9 mouse cellular contexts compared by ENCODE assay signal in the genomic region with DNA sequence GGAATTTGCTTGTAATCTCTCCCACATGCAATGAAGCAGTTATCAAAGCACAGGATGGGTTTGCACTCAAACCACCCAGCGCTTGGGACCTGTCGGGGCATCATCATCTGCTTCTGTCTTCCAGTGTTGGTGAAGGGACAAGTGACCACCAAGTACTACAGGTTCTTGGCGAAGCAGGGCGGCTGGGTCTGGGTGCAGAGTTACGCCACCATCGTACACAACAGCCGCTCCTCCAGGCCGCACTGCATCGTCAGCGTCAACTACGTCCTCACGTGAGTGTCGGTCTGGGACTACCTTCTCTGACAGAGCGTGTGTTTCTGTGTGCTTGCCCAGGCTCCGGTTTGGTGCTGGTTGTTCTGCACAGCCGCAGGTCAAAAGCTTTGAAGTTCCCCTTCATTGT. TPM values are rescaled to one million over a fixed set of nuclear protein-coding genes. Genes with fewer than 3 reads are reported as not detected.
A peak's percentile ranks its signal among the peaks of the same experiment; 100 is the strongest.
DNase-seq lines count a peak whose midpoint lies in the region; ATAC-seq and TF ChIP-seq lines count a peak whose summit lies in the region.
"Had no signal": no experiment of that assay in that cellular context is flagged by ENCODE, and none has a peak within 500 bp of the region (broad histone marks: within the 10 kb centered on the region; RNA-seq: fewer than 3 reads in every experiment).

No protein-coding gene starts in this region.

- no peak for TF ChIP-seq EP300 in stomach, postnatal 0 days (optimal IDR thresholded peaks at IDR 0.05)

- no peaks in the 10 kb centered on the region for H3K4me1 ChIP-seq in liver, embryonic 12.5 days
- no peaks in the 10 kb centered on the region for H3K4me1 ChIP-seq in stomach, postnatal 0 days (replicated peaks; ENCODE audit: control insufficient read depth, insufficient read depth)

- H3K9me3 ChIP-seq in liver, embryonic 12.5 days (replicated peaks) = no peaks in the 10 kb centered on the region
- no peaks in the 10 kb centered on the region for H3K9me3 ChIP-seq in stomach, postnatal 0 days (ENCODE audit: control insufficient read depth, low read length)

- DNase-seq in cerebellum, postnatal 10 days = peak; percentile 16 to 23
- no peak for DNase-seq in cerebellum, postnatal 36 days
- peak; percentile 16 for DNase-seq in right cerebral cortex, postnatal 4 days
- DNase-seq in right cerebral cortex, postnatal 36 days (ENCODE audit: low spot score in 2 of 2) = no peak
- DNase-seq in stomach, postnatal 0 days (ENCODE audit: low spot score) = no peak
- DNase-seq in gastrocnemius, postnatal 10 days = no peak
- no peak for DNase-seq in testis, postnatal 10 days (ENCODE audit: low spot score)
- DNase-seq: heart, postnatal 4 days had no signal

- 5% methylated on average over 16 of the region's 16 CpGs for WGBS in liver, embryonic 12.5 days (ENCODE audit: insufficient replicate concordance)
- 9% methylated on average over 16 of the region's 16 CpGs for WGBS in stomach, postnatal 0 days

- H3K4me3 ChIP-seq in liver, embryonic 12.5 days = peak overlapping the region; percentile 4; the same call in 1 of the 2 replicates
- H3K4me3 ChIP-seq in stomach, postnatal 0 days (ENCODE audit: low read depth, low read length) = peak overlapping the region; percentile 17; the same call in 1 of the 2 replicates

- peak overlapping the region; percentile 14; the same call in 1 of the 2 replicates for H3K4me2 ChIP-seq in liver, embryonic 12.5 days
- 0 out of 2 replicates have a peak overlapping the region, but pooled peaks have one; percentile 9 for H3K4me2 ChIP-seq in stomach, postnatal 0 days (replicated peaks; ENCODE audit: low read depth)

- ATAC-seq in liver, embryonic 12.5 days = no peak
- no peak for ATAC-seq in stomach, postnatal 0 days (ENCODE audit: low FRiP score, low TSS enrichment)

- H3K27ac ChIP-seq in liver, embryonic 12.5 days = no peak overlapping the region
- H3K27ac ChIP-seq in stomach, postnatal 0 days (replicated peaks) = no peak overlapping the region

- H3K36me3 ChIP-seq in liver, embryonic 12.5 days = no peaks in the 10 kb centered on the region
- no peaks in the 10 kb centered on the region for H3K36me3 ChIP-seq in stomach, postnatal 0 days (ENCODE audit: control insufficient read depth, insufficient read depth, low read length)

- H3K27me3 ChIP-seq in liver, embryonic 12.5 days (replicated peaks) = peaks cover 73% of the 10 kb centered on the region
- H3K27me3 ChIP-seq in stomach, postnatal 0 days (ENCODE audit: control insufficient read depth, insufficient read depth, low read length) = peaks cover 15% of the 10 kb centered on the region

- TF ChIP-seq CTCF in stomach, postnatal 0 days (IDR thresholded peaks at IDR 0.05; ENCODE audit: low read depth) = no peak

- no peak overlapping the region for H3K9ac ChIP-seq in liver, embryonic 12.5 days
- H3K9ac ChIP-seq in stomach, postnatal 0 days (ENCODE audit: low read length) = no peak overlapping the region

RNA-seq across cellular contexts. Expression of a gene that starts 15.8 kb away (rescaled TPM):
- polyA plus RNA-seq in liver, embryonic 12.5 days (2016; fragmentation: Nextera tagmentation; extraction: Ambion mirVana) = 0.02 TPM in 1 of 2 replicates, not detected in the other
- polyA plus RNA-seq in stomach, postnatal 0 days (2015; fragmentation: Nextera tagmentation; extraction: Ambion mirVana) = not detected in 2 replicates
- total RNA-seq in gastrocnemius, postnatal 10 days (2021) = under 1 TPM; 0.09 to 0.16 TPM
- total RNA-seq: heart, postnatal 4 days had no signal

Comparison
In these comparisons a context has a peak if more than half of its experiments do, and no peak if none do; other contexts are left out.
1. DNase-seq: peak in cerebellum, postnatal 10 days (2 of 2) and right cerebral cortex, postnatal 4 days (single experiment); none in cerebellum, postnatal 36 days (0 of 2), right cerebral cortex, postnatal 36 days (0 of 2), stomach, postnatal 0 days (single experiment), gastrocnemius, postnatal 10 days (single experiment) and testis, postnatal 10 days (single experiment).